Mouse (Mus musculus): ENCODE results near the gene Enpp6.

Gene Enpp6

GRCm38 (mm10) chr8:47069634-47070033 lies 82.9 kb downstream of the Enpp6 start:
- no peak for DNase-seq (ENCODE audit: low read depth, low spot score)
- Histone ChIP-seq H3K27me3 (ENCODE audit: control insufficient read depth, insufficient read depth, low read length, poor library complexity, severe bottlenecking) (no peaks in the 10 kb centered on the region), H3K36me3 (ENCODE audit: control insufficient read depth, insufficient read depth, low read length, poor library complexity, severe bottlenecking) (no peaks in the 10 kb centered on the region)

- no peaks in the 10 kb centered on the region for H3K27me3 ChIP-seq (ENCODE audit: control insufficient read depth, insufficient read depth, low read length, poor library complexity, severe bottlenecking)
- DNase-seq (ENCODE audit: low read depth, low spot score) = peak; percentile 81
- no peaks in the 10 kb centered on the region for H3K36me3 ChIP-seq (ENCODE audit: control insufficient read depth, insufficient read depth, low read length, poor library complexity, severe bottlenecking)
These were observed 85.3 kb downstream of the Enpp6 start for GRCm38 (mm10) chr8:47072001-47072400.

- H3K36me3 ChIP-seq (ENCODE audit: control insufficient read depth, insufficient read depth, low read length, poor library complexity, severe bottlenecking) = no peaks in the 10 kb centered on the region
- DNase-seq (ENCODE audit: low read depth, low spot score) = no peak
- no peaks in the 10 kb centered on the region for H3K27me3 ChIP-seq (ENCODE audit: control insufficient read depth, insufficient read depth, low read length, poor library complexity, severe bottlenecking)
These were observed 89.4 kb downstream of the Enpp6 start for GRCm38 (mm10) chr8:47075941-47076555.

GRCm38 (mm10) chr8:47080037-47080436 lies 93.3 kb downstream of the Enpp6 start:
- Histone ChIP-seq H3K36me3 (ENCODE audit: control insufficient read depth, insufficient read depth, low read length, poor library complexity, severe bottlenecking) (no peaks in the 10 kb centered on the region), H3K27me3 (ENCODE audit: control insufficient read depth, insufficient read depth, low read length, poor library complexity, severe bottlenecking) (no peaks in the 10 kb centered on the region)
- no peak for DNase-seq (ENCODE audit: low read depth, low spot score)

- H3K36me3 ChIP-seq (ENCODE audit: control insufficient read depth, insufficient read depth, low read length, poor library complexity, severe bottlenecking) = no peaks in the 10 kb centered on the region
- H3K27me3 ChIP-seq (ENCODE audit: control insufficient read depth, insufficient read depth, low read length, poor library complexity, severe bottlenecking) = no peaks in the 10 kb centered on the region
- no peak for DNase-seq (ENCODE audit: low read depth, low spot score)
These were observed 95.7 kb downstream of the Enpp6 start for GRCm38 (mm10) chr8:47082201-47083027.

- Histone ChIP-seq H3K27me3 (ENCODE audit: control insufficient read depth, insufficient read depth, low read length, poor library complexity, severe bottlenecking) (no peaks in the 10 kb centered on the region), H3K36me3 (ENCODE audit: control insufficient read depth, insufficient read depth, low read length, poor library complexity, severe bottlenecking) (no peaks in the 10 kb centered on the region)
- no peak for DNase-seq (ENCODE audit: low read depth, low spot score)
These were observed 103.3 kb downstream of the Enpp6 start for GRCm38 (mm10) chr8:47090021-47090420.

- no peaks in the 10 kb centered on the region for H3K27me3 ChIP-seq (ENCODE audit: control insufficient read depth, insufficient read depth, low read length, poor library complexity, severe bottlenecking)
- DNase-seq (ENCODE audit: low read depth, low spot score) = peak; percentile 61
These were observed 118.9 kb downstream of the Enpp6 start for GRCm38 (mm10) chr8:47105617-47106016.

GRCm38 (mm10) chr8:47114133-47114796 lies 127.6 kb downstream of the Enpp6 start:
- DNase-seq (ENCODE audit: low read depth, low spot score) = peak; percentile 38
- Histone ChIP-seq H3K27me3 (ENCODE audit: control insufficient read depth, insufficient read depth, low read length, poor library complexity, severe bottlenecking) (no peaks in the 10 kb centered on the region), H3K36me3 (ENCODE audit: control insufficient read depth, insufficient read depth, low read length, poor library complexity, severe bottlenecking) (no peaks in the 10 kb centered on the region)

More at GRCm38 (mm10) chr8:47105617-47106016, 118.9 kb downstream of the Enpp6 start:
- H3K36me3 ChIP-seq (ENCODE audit: control insufficient read depth, insufficient read depth, low read length, poor library complexity, severe bottlenecking) = no peaks in the 10 kb centered on the region

- no peaks in the 10 kb centered on the region for H3K36me3 ChIP-seq (ENCODE audit: control insufficient read depth, insufficient read depth, low read length, poor library complexity, severe bottlenecking)
- H3K27me3 ChIP-seq (ENCODE audit: control insufficient read depth, insufficient read depth, low read length, poor library complexity, severe bottlenecking) = no peaks in the 10 kb centered on the region
- no peak for DNase-seq (ENCODE audit: low read depth, low spot score)
These were observed 130.6 kb downstream of the Enpp6 start for GRCm38 (mm10) chr8:47117336-47117735.

GRCm38 (mm10) chr8:47119895-47120294 lies 133.2 kb downstream of the Enpp6 start:
- Histone ChIP-seq H3K36me3 (ENCODE audit: control insufficient read depth, insufficient read depth, low read length, poor library complexity, severe bottlenecking) (no peaks in the 10 kb centered on the region), H3K27me3 (ENCODE audit: control insufficient read depth, insufficient read depth, low read length, poor library complexity, severe bottlenecking) (no peaks in the 10 kb centered on the region)
- DNase-seq (ENCODE audit: low read depth, low spot score) = no peak

GRCm38 (mm10) chr8:47128859-47129258 lies 142.2 kb downstream of the Enpp6 start:
- Histone ChIP-seq H3K27me3 (ENCODE audit: control insufficient read depth, insufficient read depth, low read length, poor library complexity, severe bottlenecking) (no peaks in the 10 kb centered on the region), H3K36me3 (ENCODE audit: control insufficient read depth, insufficient read depth, low read length, poor library complexity, severe bottlenecking) (no peaks in the 10 kb centered on the region)
- no peak for DNase-seq (ENCODE audit: low read depth, low spot score)

- no peak for DNase-seq (ENCODE audit: low read depth, low spot score)
- Histone ChIP-seq H3K36me3 (ENCODE audit: control insufficient read depth, insufficient read depth, low read length, poor library complexity, severe bottlenecking) (no peaks in the 10 kb centered on the region), H3K27me3 (ENCODE audit: control insufficient read depth, insufficient read depth, low read length, poor library complexity, severe bottlenecking) (no peaks in the 10 kb centered on the region)
These were observed 146.7 kb downstream of the Enpp6 start for GRCm38 (mm10) chr8:47133381-47133780.

- no peak for DNase-seq (ENCODE audit: low read depth, low spot score)
These were observed 148.0 kb downstream of the Enpp6 start for GRCm38 (mm10) chr8:47134736-47135135.

GRCm38 (mm10) chr8:47135586-47135985 lies 148.9 kb downstream of the Enpp6 start:
- no peak for DNase-seq (ENCODE audit: low read depth, low spot score)

More at GRCm38 (mm10) chr8:47134736-47135135, 148.0 kb downstream of the Enpp6 start:
- Histone ChIP-seq H3K36me3 (ENCODE audit: control insufficient read depth, insufficient read depth, low read length, poor library complexity, severe bottlenecking) (no peaks in the 10 kb centered on the region), H3K27me3 (ENCODE audit: control insufficient read depth, insufficient read depth, low read length, poor library complexity, severe bottlenecking) (no peaks in the 10 kb centered on the region)

GRCm38 (mm10) chr8:47136047-47136446 lies 149.4 kb downstream of the Enpp6 start:
- H3K36me3 ChIP-seq (ENCODE audit: control insufficient read depth, insufficient read depth, low read length, poor library complexity, severe bottlenecking) = no peaks in the 10 kb centered on the region
- H3K27me3 ChIP-seq (ENCODE audit: control insufficient read depth, insufficient read depth, low read length, poor library complexity, severe bottlenecking) = no peaks in the 10 kb centered on the region
- no peak for DNase-seq (ENCODE audit: low read depth, low spot score)

More at GRCm38 (mm10) chr8:47135586-47135985, 148.9 kb downstream of the Enpp6 start:
- Histone ChIP-seq H3K27me3 (ENCODE audit: control insufficient read depth, insufficient read depth, low read length, poor library complexity, severe bottlenecking) (no peaks in the 10 kb centered on the region), H3K36me3 (ENCODE audit: control insufficient read depth, insufficient read depth, low read length, poor library complexity, severe bottlenecking) (no peaks in the 10 kb centered on the region)

Measured in splenic B cell, adult 2 months (primary cell).